In genomic region chr4:93334636-93335117, GRCm38 (mm10) we compare ENCODE assay signal across 8 mouse cellular contexts. TPM values are rescaled to one million over a fixed set of nuclear protein-coding genes. Genes with fewer than 3 reads are reported as not detected.
DNase-seq lines count a peak whose midpoint lies in the region; ATAC-seq and TF ChIP-seq lines count a peak whose summit lies in the region.

No protein-coding gene starts in this region.

- DNase-seq in G1E (ENCODE audit: low spot score) = peak; percentile 46
- peak; percentile 85 for DNase-seq in cerebellum, adult 11-12 months
- peak; percentile 82 for DNase-seq in heart, postnatal 25 days (ENCODE audit: low spot score)
- DNase-seq in layer of hippocampus, adult 18-20 months (ENCODE audit: low spot score in 2 of 2) = peak; percentile 28 to 71
- DNase-seq in lung, adult 18-20 months = peak; percentile 91
- DNase-seq in thymus, adult 18-20 months = peak; percentile 74 to 75

- no peak for TF ChIP-seq CTCF in G1E (IDR thresholded peaks at IDR 0.05; ENCODE audit: low read depth, low read length)

- peak overlapping the region; percentile 93 for H3K27ac ChIP-seq in forebrain, embryonic 15.5 days (replicated peaks)
- peak overlapping the region; percentile 96 for H3K27ac ChIP-seq in neural tube, embryonic 15.5 days (replicated peaks)

- peaks cover 10% of the 10 kb centered on the region for H3K9me3 ChIP-seq in G1E (replicated peaks)
- H3K9me3 ChIP-seq in forebrain, embryonic 15.5 days = no peaks in the 10 kb centered on the region
- H3K9me3 ChIP-seq in neural tube, embryonic 15.5 days (replicated peaks) = no peaks in the 10 kb centered on the region

- no peaks in the 10 kb centered on the region for H3K36me3 ChIP-seq in G1E (replicated peaks)
- no peaks in the 10 kb centered on the region for H3K36me3 ChIP-seq in forebrain, embryonic 15.5 days
- H3K36me3 ChIP-seq in neural tube, embryonic 15.5 days = no peaks in the 10 kb centered on the region

- H3K27me3 ChIP-seq in G1E (ENCODE audit: insufficient read depth, low read length) = no peaks in the 10 kb centered on the region
- H3K27me3 ChIP-seq in forebrain, embryonic 15.5 days = no peaks in the 10 kb centered on the region
- no peaks in the 10 kb centered on the region for H3K27me3 ChIP-seq in neural tube, embryonic 15.5 days (replicated peaks)

- H3K4me1 ChIP-seq in G1E (ENCODE audit: insufficient read depth, low read depth, low read length) = peaks cover 8% of the 10 kb centered on the region
- H3K4me1 ChIP-seq in forebrain, embryonic 15.5 days = peaks cover 3% of the 10 kb centered on the region; the same call in 1 of the 2 replicates
- peaks cover 4% of the 10 kb centered on the region; the same call in 1 of the 2 replicates for H3K4me1 ChIP-seq in neural tube, embryonic 15.5 days

- intact Hi-C loops in heart, postnatal 25 days (cut with DNase I) = no loop called here

- H3K4me3 ChIP-seq in G1E (ENCODE audit: low read depth, low read length) = peak overlapping the region; percentile 75
- peak overlapping the region; percentile 88 for H3K4me3 ChIP-seq in forebrain, embryonic 15.5 days
- peak overlapping the region; percentile 80 for H3K4me3 ChIP-seq in neural tube, embryonic 15.5 days (replicated peaks)

- peak overlapping the region; percentile 82 for H3K4me2 ChIP-seq in forebrain, embryonic 15.5 days (replicated peaks)
- H3K4me2 ChIP-seq in neural tube, embryonic 15.5 days = peak overlapping the region; percentile 94

- WGBS in forebrain, embryonic 15.5 days = under 1% methylated on average over 49 of the region's 49 CpGs
- WGBS in neural tube, embryonic 15.5 days = under 1% methylated on average over 49 of the region's 49 CpGs

- H3K9ac ChIP-seq in forebrain, embryonic 15.5 days (replicated peaks) = peak overlapping the region; percentile 85
- peak overlapping the region; percentile 95 for H3K9ac ChIP-seq in neural tube, embryonic 15.5 days (replicated peaks)

- ATAC-seq in G1E (ENCODE audit: extremely low read depth, insufficient number of reproducible peaks, low FRiP score, poor library complexity, severe bottlenecking) = peak; percentile 85
- ATAC-seq in forebrain, embryonic 15.5 days (replicated peaks) = peak; percentile 88
- peak; percentile 92 for ATAC-seq in neural tube, embryonic 15.5 days (ENCODE audit: low FRiP score)

RNA-seq across cellular contexts. Expression of gene Tusc1, which starts 0.6 kb away (rescaled TPM):
- total RNA-seq in G1E (2014; fragmentation: Nextera tagmentation) = 3.0 and 6.3 TPM in 2 replicates
- 2.7 and 4.8 TPM in 2 replicates for total RNA-seq in G1E (2017)
- 9.9 and 13.5 TPM in 2 replicates for polyA plus RNA-seq in G1E (2012)
- polyA plus RNA-seq in forebrain, embryonic 15.5 days (2015; fragmentation: Nextera tagmentation; extraction: Ambion mirVana) = 7.7 and 7.9 TPM in 2 replicates
- total RNA-seq in heart, postnatal 25 days (2021) = 1 to 10 TPM; 3.8 to 4.9 TPM
- 10 to 100 TPM; 10.9 to 12.0 TPM for total RNA-seq in layer of hippocampus, adult 18-20 months (2021)
- 12.3 and 15.3 TPM in 2 replicates for polyA plus RNA-seq in neural tube, embryonic 15.5 days (2015; fragmentation: Nextera tagmentation; extraction: Ambion mirVana)

Comparison
In these comparisons a context has a peak if more than half of its experiments do, and no peak if none do; other contexts are left out.
1. Peak in every context shown above with its lines: DNase-seq, ATAC-seq, H3K4me3 ChIP-seq and H3K27ac ChIP-seq.